Mouse (Mus musculus) MEL (cell line): ENCODE results near the gene Aaas. TPM values are rescaled to one million over a fixed set of nuclear protein-coding genes. Genes with fewer than 3 reads are reported as not detected.

Source experiments
- DNase-seq: peaks from one replicate; pipeline ENCODE4 v3.0.0; 2011; ENCODE audit warnings: low read depth, low spot score
- H3K27ac ChIP-seq: 2 replicates; pipeline ENCODE4 v1.5.1; 2012; ENCODE audit warnings: low read depth, mild to moderate bottlenecking, control low read depth, low read length, moderate library complexity; ENCODE audit not compliant: control insufficient read depth
- H3K27me3 ChIP-seq, 2 experiments: fragments of 150-350 bp in 1 of 2; sonication (generic) in 1 of 2; 2 replicates each; pipeline ENCODE4 v1.6.1; 2012; ENCODE audit warnings: low read length in 2 of 2, mild to moderate bottlenecking in 2 of 2, improper control_type of control experiment in 1 of 2, moderate library complexity in 1 of 2; ENCODE audit not compliant: insufficient read depth in 2 of 2, control insufficient read depth in 1 of 2
- H3K36me3 ChIP-seq, 2 experiments: 2 replicates each; pipeline ENCODE4 v1.6.1; 2012 to 2014; ENCODE audit warnings: low read length in 2 of 2, improper control_type of control experiment in 1 of 2, inconsistent platforms in 1 of 2, mild to moderate bottlenecking in 1 of 2; ENCODE audit not compliant: insufficient read depth in 2 of 2, control insufficient read depth in 1 of 2
- H3K4me1 ChIP-seq, 2 experiments: fragments of 150-350 bp in 1 of 2; sonication (generic) in 1 of 2; 2 replicates each; pipeline ENCODE4 v1.6.1; 2012; ENCODE audit warnings: low read length in 2 of 2, improper control_type of control experiment in 1 of 2, mild to moderate bottlenecking in 1 of 2; ENCODE audit not compliant: insufficient read depth in 2 of 2, control insufficient read depth in 1 of 2
- H3K4me3 ChIP-seq, 2 experiments: fragments of 150-350 bp in 1 of 2; sonication (generic) in 1 of 2; 2 replicates each; pipeline ENCODE4 v1.5.1; 2012; ENCODE audit warnings: low read depth in 2 of 2, low read length in 2 of 2, mild to moderate bottlenecking in 2 of 2, moderate library complexity in 2 of 2, control low read depth in 1 of 2, improper control_type of control experiment in 1 of 2; ENCODE audit not compliant: control insufficient read depth in 1 of 2, insufficient read depth in 1 of 2
- H3K79me2 ChIP-seq: 2 replicates; pipeline ENCODE4 v1.6.1; 2012; ENCODE audit warnings: mild to moderate bottlenecking, low read length, moderate library complexity; ENCODE audit not compliant: control insufficient read depth, poor library complexity, insufficient read depth
- H3K9ac ChIP-seq: 2 replicates; pipeline ENCODE4 v1.6.1; 2012; ENCODE audit warnings: low read depth, mild to moderate bottlenecking, control low read depth, low read length, moderate library complexity; ENCODE audit not compliant: control insufficient read depth, poor library complexity, severe bottlenecking
- H3K9me3 ChIP-seq: fragments of 150-350 bp; sonication (generic); replicated peaks from 2 replicates; pipeline ENCODE4 v1.6.1; 2012; ENCODE audit warnings: mild to moderate bottlenecking, low read length, improper control_type of control experiment, moderate library complexity; ENCODE audit not compliant: insufficient read depth
- CHD2 ChIP-seq: IDR thresholded peaks from 2 replicates; pipeline ENCODE4 v1.6.1; 2011; ENCODE audit warnings: low read length, improper control_type of control experiment
- E2F4 ChIP-seq: IDR thresholded peaks from 2 replicates; pipeline ENCODE4 v1.6.1; 2011; ENCODE audit warnings: low read depth, low read length, improper control_type of control experiment, borderline replicate concordance
- EP300 ChIP-seq, 2 experiments: IDR thresholded peaks; 2 replicates each; pipeline ENCODE4 v1.6.1; 2011; ENCODE audit warnings: improper control_type of control experiment in 2 of 2, low read length in 2 of 2, low read depth in 1 of 2, mild to moderate bottlenecking in 1 of 2
- ETS1 ChIP-seq: IDR thresholded peaks from 2 replicates; pipeline ENCODE4 v1.6.1; 2012; ENCODE audit warnings: low read depth, mild to moderate bottlenecking, inconsistent platforms, low read length, improper control_type of control experiment, moderate library complexity
- GABPA ChIP-seq: IDR thresholded peaks from 2 replicates; pipeline ENCODE4 v1.6.1; 2012; ENCODE audit warnings: low read depth, mild to moderate bottlenecking, inconsistent platforms, low read length, improper control_type of control experiment, moderate library complexity
- HCFC1 ChIP-seq: IDR thresholded peaks from 2 replicates; pipeline ENCODE4 v1.6.1; 2012; ENCODE audit warnings: low read depth, mild to moderate bottlenecking, inconsistent platforms, low read length, improper control_type of control experiment, moderate library complexity
- KAT2A ChIP-seq: conservative IDR thresholded peaks from 2 replicates; pipeline ENCODE4 v1.6.1; 2012; ENCODE audit warnings: low read depth, low read length, improper control_type of control experiment, inconsistent platforms
- MAZ ChIP-seq: IDR thresholded peaks from 2 replicates; pipeline ENCODE4 v1.6.1; 2012; ENCODE audit warnings: low read depth, mild to moderate bottlenecking, inconsistent platforms, low read length, improper control_type of control experiment
- MEF2A ChIP-seq: IDR thresholded peaks from 2 replicates; pipeline ENCODE4 v1.6.1; 2014; ENCODE audit warnings: low read depth, mild to moderate bottlenecking, inconsistent platforms, low read length, improper control_type of control experiment; ENCODE audit not compliant: poor library complexity, insufficient replicate concordance, severe bottlenecking; ENCODE audit errors: extremely low read depth
- MXI1 ChIP-seq: IDR thresholded peaks from 2 replicates; pipeline ENCODE4 v1.6.1; 2011; ENCODE audit warnings: mild to moderate bottlenecking, low read depth, low read length, improper control_type of control experiment
- MYB ChIP-seq: IDR thresholded peaks from 2 replicates; pipeline ENCODE4 v1.6.1; 2011; ENCODE audit warnings: mild to moderate bottlenecking, low read depth, low read length, improper control_type of control experiment
- NELFE ChIP-seq: IDR thresholded peaks from 2 replicates; pipeline ENCODE4 v1.6.1; 2011; ENCODE audit warnings: low read depth, low read length, improper control_type of control experiment
- POLR2A ChIP-seq, 2 experiments: IDR thresholded peaks; 2 replicates each; pipeline ENCODE4 v1.6.1; 2011 to 2012; ENCODE audit warnings: low read length in 2 of 2, mild to moderate bottlenecking in 2 of 2, control low read depth in 1 of 2, improper control_type of control experiment in 1 of 2, low read depth in 1 of 2, moderate library complexity in 1 of 2; ENCODE audit not compliant: control insufficient read depth in 1 of 2, insufficient read depth in 1 of 2, poor library complexity in 1 of 2
- POLR2AphosphoS2 ChIP-seq: IDR thresholded peaks from 2 replicates; pipeline ENCODE4 v1.6.1; 2011; ENCODE audit warnings: low read length, improper control_type of control experiment
- POLR2AphosphoS5 ChIP-seq: IDR thresholded peaks from 2 replicates; pipeline ENCODE4 v1.6.1; 2012; ENCODE audit warnings: low read depth, borderline replicate concordance, mild to moderate bottlenecking, inconsistent platforms, low read length, moderate library complexity, mixed read lengths
- SIN3A ChIP-seq: IDR thresholded peaks from 2 replicates; pipeline ENCODE4 v1.6.1; 2012; ENCODE audit warnings: low read length, improper control_type of control experiment, inconsistent platforms
- SMC3 ChIP-seq: IDR thresholded peaks from 2 replicates; pipeline ENCODE4 v1.6.1; 2011; ENCODE audit warnings: low read depth, low read length, improper control_type of control experiment
- TCF12 ChIP-seq: IDR thresholded peaks from 2 replicates; pipeline ENCODE4 v1.6.1; 2014; ENCODE audit warnings: low read depth, mild to moderate bottlenecking, inconsistent platforms, low read length, improper control_type of control experiment, moderate library complexity
- UBTF ChIP-seq: IDR thresholded peaks from 2 replicates; pipeline ENCODE4 v1.6.1; 2012; ENCODE audit warnings: low read depth, mild to moderate bottlenecking, inconsistent platforms, low read length, improper control_type of control experiment, moderate library complexity, borderline replicate concordance; ENCODE audit not compliant: insufficient read depth
- USF1 ChIP-seq: IDR thresholded peaks from 2 replicates; pipeline ENCODE4 v1.6.1; 2014; ENCODE audit warnings: low read depth, mild to moderate bottlenecking, inconsistent platforms, low read length, improper control_type of control experiment, moderate library complexity
- USF2 ChIP-seq, 2 experiments: IDR thresholded peaks; 2 replicates each; pipeline ENCODE4 v1.6.1; 2011 to 2012; ENCODE audit warnings: improper control_type of control experiment in 2 of 2, low read length in 2 of 2, borderline replicate concordance in 1 of 2, inconsistent platforms in 1 of 2, low read depth in 1 of 2, mild to moderate bottlenecking in 1 of 2; ENCODE audit not compliant: insufficient read depth in 1 of 2
- ZKSCAN1 ChIP-seq: IDR thresholded peaks from 2 replicates; pipeline ENCODE4 v1.6.1; 2012; ENCODE audit warnings: low read depth, mild to moderate bottlenecking, inconsistent platforms, low read length, improper control_type of control experiment, moderate library complexity
- ZMIZ1 ChIP-seq: IDR thresholded peaks from 2 replicates; pipeline ENCODE4 v1.6.1; 2012; ENCODE audit warnings: low read depth, mild to moderate bottlenecking, inconsistent platforms, low read length, improper control_type of control experiment, moderate library complexity
- ZNF384 ChIP-seq: IDR thresholded peaks from 2 replicates; pipeline ENCODE4 v1.6.1; 2012; ENCODE audit warnings: low read depth, mild to moderate bottlenecking, inconsistent platforms, low read length, improper control_type of control experiment
- polyA plus RNA-seq, 2 experiments: library from polyadenylated mRNA; stranded (reverse) in 1 of 2; unstranded in 1 of 2; fragments of >175 nt in 1 of 2; fragments of >200 nt in 1 of 2; gene quantifications; 2 replicates each; pipeline versions ENCODE4 v1.2.1 to v1.2.4; 2012; ENCODE audit warnings: low replicate concordance in 2 of 2, low read depth in 1 of 2; ENCODE audit not compliant: insufficient read length in 2 of 2, insufficient read depth in 1 of 2, missing spikeins in 1 of 2
- total RNA-seq: library from RNA; depleted of rRNA; stranded (reverse); fragments of 300-350 nt; gene quantifications from 2 replicates; pipeline ENCODE4 v1.2.3, GENCODE M21; 2012

The Aaas gene
- total and polyA plus RNA-seq, 3 experiments = 48.7 to 205 TPM; not detected in 1

GRCm38 (mm10) chr15:102376453-102377162 is 26.0 kb upstream of the Aaas start:
- TF ChIP-seq POLR2AphosphoS2 (no peak), USF1 (no peak), MAZ (peak; percentile 81), ZNF384 (0 out of 2 replicates have a peak, but pooled peaks have one; percentile 1), POLR2AphosphoS5 (no peak), SIN3A (no peak), MYB (no peak), KAT2A (no peak), E2F4 (no peak), TCF12 (peak; percentile 55), SMC3 (no peak), POLR2A (IDR thresholded peaks at IDR 0.05; ENCODE audit: control insufficient read depth in 1 of 2, insufficient read depth in 1 of 2, low read depth in 1 of 2, low read length in 2 of 2, poor library complexity in 1 of 2) (peak in 1 of 2 experiments; percentile 35; a peak in 1 of 4 replicates), ZMIZ1 (no peak), NELFE (0 out of 2 replicates have a peak, but pooled peaks have one; percentile 22), HCFC1 (no peak), UBTF (peak; percentile 96; the same call in 1 of the 2 replicates)
- peak; percentile 79 for DNase-seq
- Histone ChIP-seq H3K4me1 (peaks cover 10 to 14% of the 10 kb centered on the region in 2 experiments), H3K36me3 (peaks cover 0 to 11% of the 10 kb centered on the region in 2 experiments; a peak in 2 of 4 replicates), H3K27me3 (peaks cover 6 to 13% of the 10 kb centered on the region in 2 experiments; a peak in 3 of 4 replicates), H3K79me2 (no peaks in the 10 kb centered on the region), H3K9ac (peak overlapping the region; percentile 60), H3K9me3 (no peaks in the 10 kb centered on the region), H3K4me3 (peak overlapping the region; percentile 61 to 68), H3K27ac (no peak overlapping the region)

- H3K27me3 ChIP-seq = peaks cover 4 to 23% of the 10 kb centered on the region in 2 experiments; a peak in 3 of 4 replicates
- H3K9ac ChIP-seq = no peak overlapping the region
- no peaks in the 10 kb centered on the region for H3K36me3 ChIP-seq
- H3K4me3 ChIP-seq = no peak overlapping the region
- H3K4me1 ChIP-seq = no peaks in the 10 kb centered on the region
- no peak for DNase-seq
- no peaks in the 10 kb centered on the region for H3K9me3 ChIP-seq
- TF ChIP-seq EP300 (IDR thresholded peaks at IDR 0.05; ENCODE audit: low read depth in 1 of 2, low read length in 2 of 2) (no peak), MXI1 (no peak), SMC3 (no peak), USF2 (IDR thresholded peaks at IDR 0.05; ENCODE audit: borderline replicate concordance in 1 of 2, insufficient read depth in 1 of 2, low read depth in 1 of 2, low read length in 2 of 2) (no peak), MYB (no peak), GABPA (no peak), ETS1 (no peak), ZKSCAN1 (no peak), MEF2A (no peak), CHD2 (no peak)
- no peaks in the 10 kb centered on the region for H3K79me2 ChIP-seq
- H3K27ac ChIP-seq = no peak overlapping the region
Measured at GRCm38 (mm10) chr15:102370727-102371126, 20.2 kb upstream of the Aaas start.
